Mouse (Mus musculus) layer of hippocampus, adult 18-20 months (tissue): ENCODE data around the gene Krcc1. TPM values are rescaled to one million over a fixed set of nuclear protein-coding genes. Genes with fewer than 3 reads are reported as not detected.
A peak's percentile ranks its signal among the peaks of the same experiment; 100 is the strongest.

Experiments used
- DNase-seq, 2 experiments: peaks; one replicate each; pipeline ENCODE4 v3.0.0; 2022; ENCODE audit warnings: low spot score in 2 of 2
- long read RNA-seq: library from polyadenylated mRNA; stranded (forward); transcript quantifications from one replicate; pipeline ENCODE4 v2.0.0, GENCODE M21; 2021
- total RNA-seq, 2 experiments: library from RNA; stranded (reverse); gene quantifications; 2 replicates each; pipeline ENCODE4 v1.2.3; 2021

Krcc1 gene
- 10 to 100 TPM; 16.2 to 17.3 TPM for total RNA-seq
- long read RNA-seq, transcript Krcc1-203 (3 exons, 1,687 nt) = major isoform, 17 of 19 reads
- long read RNA-seq, partial matches to known transcripts = 0 of 19 reads
- long read RNA-seq, other reads (novel, unspliced or antisense) = 2 of 19 reads

DNA sequence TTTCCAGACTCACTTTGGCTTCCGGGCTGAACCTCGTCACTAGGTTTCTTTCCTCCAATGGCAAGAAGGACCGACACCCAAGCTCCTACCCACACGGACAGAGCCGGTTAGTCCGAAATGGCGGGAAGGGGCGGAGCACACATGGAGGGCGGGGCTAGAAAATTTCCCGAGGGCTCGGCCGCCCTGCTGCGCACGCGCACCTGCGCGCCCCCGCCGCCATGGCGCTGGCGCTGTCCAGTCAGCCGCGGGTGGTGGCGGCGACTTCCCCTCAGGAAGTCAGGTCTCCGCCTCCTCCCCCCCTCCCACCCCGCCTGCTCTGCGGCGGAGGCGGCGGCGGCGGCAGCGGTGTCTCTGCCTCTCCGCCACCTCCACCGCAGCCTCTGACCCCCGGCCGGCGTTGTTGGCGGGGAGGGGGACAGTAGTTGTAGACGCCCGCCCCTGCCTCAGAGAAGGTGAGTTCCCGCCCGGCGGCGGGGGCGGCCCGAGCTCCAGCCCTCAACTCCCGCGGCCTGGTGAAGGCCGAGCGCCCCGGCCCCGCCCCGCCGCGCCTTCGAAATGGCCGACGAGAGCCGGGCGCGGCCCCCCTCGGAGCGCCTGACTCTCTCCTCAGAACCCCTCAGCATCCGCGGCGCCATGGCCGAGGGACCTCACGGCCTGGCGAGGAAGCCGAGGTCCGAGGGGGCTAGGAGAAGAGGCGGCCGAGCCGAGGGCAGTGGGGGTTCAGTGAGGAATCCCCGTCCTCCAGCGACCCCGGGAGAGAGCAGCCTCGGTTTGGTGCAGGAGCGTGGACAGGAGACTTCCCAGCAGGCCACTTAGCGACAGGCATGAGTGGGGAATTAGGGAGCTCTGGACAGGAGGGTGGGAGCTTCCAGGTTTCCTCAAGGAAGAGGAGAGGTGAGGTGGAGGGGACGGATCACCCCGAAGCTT is at the start of gene Krcc1:
TSS of gene Krcc1 (plus strand) at position 289 of the 927 bp plus-strand sequence.
- peak; percentile 94 to 97 for DNase-seq

DNA sequence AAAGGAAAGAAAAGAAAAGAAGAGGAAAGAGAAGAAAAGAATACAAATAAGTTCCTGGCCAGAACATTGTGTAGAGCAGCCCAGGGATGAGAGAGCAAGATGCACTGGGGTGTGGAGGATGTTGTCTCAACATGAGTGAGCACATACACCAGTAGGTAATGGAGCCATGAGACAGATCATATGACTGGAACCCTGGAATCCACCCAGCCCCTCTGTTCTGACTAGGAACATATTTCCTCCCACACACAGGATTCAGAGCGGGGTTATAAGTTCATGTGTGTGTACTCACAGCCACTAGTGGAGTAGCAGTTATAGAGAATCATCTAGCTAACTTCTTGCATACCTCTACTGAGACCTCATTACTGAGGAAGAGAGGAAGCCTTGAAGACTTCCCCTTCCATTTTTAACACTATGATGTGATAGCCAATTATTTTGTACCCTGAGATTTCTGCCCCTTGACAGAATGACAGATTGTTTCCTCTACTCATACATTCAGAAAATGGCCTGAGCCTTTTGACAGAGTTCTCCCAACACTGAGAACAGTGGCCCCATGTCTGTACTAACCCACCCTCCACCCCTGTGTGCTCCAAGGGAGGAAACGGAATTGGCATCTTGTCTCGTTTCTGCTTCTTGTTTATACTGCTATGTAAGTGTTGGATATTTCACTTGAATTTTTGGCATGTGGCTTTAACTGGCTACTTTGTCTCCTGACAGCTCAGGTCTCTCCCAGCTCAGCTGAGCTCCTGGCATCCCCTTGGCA is 47.1 kb upstream of the Krcc1 start:
- DNase-seq = no peak

DNA sequence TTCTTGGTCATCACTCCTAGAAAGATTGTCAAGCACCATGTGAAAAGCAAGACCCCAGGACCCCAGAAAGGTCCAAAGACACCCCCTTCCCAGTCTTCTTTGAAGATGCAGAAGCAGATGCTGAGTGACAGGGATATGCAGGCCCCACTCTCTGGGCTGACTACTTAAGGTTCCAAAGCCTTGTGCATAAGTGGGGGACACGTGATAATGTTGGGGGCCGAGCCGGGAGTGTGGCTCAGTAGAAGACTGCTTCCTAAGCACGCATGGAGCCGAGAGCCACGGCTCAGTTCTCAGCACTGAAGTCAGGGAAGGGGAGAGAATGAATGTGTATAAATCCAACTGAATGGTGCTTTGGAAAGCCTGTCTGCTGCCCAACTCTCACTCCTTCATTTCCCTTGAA is 44.9 kb upstream of the Krcc1 start:
- no peak for DNase-seq

DNA sequence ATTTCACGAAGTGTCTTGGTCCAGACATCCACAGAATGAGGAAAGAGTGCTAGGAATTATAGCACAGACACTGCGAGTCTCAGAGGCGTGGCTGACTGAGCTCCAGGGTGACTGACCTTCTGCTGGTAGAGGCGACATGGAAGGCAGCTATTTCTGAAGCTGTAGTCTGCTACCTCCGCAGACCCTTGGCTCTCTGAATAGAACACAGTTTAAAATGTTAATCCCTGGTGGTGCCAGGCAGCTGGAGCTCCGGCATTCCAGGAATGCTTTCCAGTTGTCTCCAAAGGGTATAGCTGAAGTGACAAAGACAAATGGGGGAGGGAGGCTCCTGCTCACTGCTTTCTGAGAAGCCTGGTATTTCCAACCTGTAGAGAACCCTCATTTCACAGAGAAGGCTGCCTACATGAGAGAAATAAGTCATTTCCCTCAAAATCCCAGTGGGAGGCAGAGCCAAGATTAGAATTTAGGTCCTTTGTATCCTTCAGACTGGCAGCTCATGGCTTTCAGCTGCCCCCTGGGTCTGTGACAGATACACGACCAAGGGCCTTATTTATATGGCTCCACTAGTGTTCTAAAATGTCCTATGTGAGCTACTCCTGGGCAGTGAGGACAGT is 44.2 kb upstream of the Krcc1 start:
- DNase-seq = no peak

DNA sequence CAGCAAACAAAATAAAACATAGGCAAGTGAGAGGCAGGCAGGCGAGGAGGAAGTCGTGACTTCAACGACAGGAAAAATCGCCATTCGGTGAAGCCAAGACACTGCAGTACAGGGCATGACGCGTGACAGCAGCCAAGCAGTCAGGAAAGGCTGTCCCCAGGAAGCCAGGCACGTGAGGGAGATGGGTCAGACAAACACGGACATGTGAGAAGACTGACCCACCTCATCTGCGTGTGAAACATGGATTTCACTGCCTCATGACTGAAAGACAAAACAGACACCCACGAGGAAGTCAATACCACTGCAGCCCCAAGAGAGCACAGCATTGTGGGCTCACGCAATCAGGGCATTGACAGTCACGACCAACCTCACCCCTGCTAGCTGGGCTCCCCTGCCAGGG is 36.4 kb upstream of the Krcc1 start:
- no peak for DNase-seq

DNA sequence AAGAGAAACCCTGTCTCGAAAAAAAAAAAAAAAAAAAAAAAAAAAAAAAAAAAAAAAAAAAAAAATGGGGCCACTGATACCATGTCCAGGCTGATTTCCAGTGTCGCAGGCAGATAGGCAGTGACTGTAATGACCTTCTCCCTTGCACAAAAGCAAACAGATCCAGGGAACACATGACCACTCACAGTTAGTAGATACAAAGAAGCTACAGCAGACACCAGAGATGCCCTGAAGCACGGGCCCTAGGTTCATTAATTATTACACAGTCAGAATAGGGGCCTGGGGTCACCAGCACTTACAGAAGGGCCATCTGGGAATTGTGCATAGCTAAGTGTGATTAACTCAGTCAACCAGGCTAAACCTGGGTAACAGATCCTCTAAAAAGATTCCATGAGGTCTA is 35.5 kb upstream of the Krcc1 start:
- DNase-seq = no peak

DNA sequence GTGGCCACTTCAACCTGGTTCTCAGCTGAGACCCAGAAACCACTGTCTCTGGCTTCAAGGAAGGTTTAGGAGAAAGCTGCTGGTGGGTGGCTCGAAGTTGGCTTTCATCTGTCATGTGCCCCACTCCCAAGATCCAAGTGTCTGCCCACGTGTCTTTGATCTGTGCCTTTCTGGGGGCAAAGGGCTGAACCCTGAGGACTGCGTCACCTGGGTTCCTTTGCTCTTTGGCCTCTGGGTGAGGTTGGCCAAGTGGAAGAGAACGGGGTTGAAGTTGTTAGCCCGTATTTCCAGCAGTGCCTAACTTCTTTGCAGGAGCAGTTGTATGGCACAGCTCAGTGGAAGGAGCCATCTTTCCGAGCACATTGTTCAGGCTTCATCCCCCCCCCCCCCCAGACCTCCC is 35.0 kb upstream of the Krcc1 start:
- DNase-seq = no peak

DNA sequence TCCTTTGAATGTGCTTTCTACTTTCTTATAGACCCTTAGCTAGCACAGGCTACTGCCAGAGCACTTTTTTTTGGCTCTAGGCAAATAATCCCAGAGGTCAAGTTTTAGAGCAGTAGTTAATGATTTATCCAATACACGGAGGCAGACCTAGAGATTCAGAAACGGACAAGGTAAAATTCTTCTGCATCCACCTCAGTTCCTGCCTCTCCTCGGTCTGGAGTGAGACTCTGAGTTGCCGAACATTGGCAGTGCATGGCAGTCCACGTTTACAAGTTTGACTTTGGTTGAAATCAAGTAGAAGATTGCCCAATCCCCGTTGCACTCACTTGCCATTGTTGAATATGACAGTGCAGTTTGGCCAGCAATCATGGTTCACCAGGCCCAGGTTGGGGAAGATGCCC is 34.4 kb upstream of the Krcc1 start:
- no peak for DNase-seq

DNA sequence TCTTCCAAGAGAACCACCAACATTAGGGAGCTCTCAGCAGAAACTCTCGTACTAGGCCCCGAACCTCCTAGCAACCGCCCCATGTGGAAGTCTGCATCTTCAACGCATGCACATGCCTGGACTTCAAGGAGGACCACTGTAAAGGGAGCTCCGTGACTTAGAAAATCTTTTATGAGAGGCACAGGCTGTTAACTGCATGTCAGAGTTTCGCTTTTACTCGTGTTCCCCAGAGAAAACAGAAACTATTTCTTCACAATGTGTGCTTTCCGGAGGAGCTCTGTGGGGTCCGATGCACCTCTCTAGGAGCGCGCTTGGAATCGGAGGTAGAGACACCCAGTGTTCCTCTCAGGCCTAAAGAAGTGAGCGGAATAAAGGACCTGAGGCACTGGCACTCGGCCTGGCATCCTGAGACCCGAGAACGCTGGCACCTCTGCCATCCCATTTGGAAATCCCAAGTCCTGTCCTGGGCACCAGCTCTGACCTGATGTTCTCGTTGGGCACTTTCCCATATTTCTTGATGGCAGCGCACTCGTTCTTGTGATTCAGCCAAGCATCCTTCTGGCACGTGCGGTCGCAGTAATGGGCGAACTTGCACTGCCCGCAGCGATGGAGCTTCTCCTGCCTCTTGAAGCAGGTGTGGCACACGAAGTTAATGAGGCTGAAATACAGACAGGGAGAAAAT is 32.3 kb upstream of the Krcc1 start:
- no peak for DNase-seq

DNA sequence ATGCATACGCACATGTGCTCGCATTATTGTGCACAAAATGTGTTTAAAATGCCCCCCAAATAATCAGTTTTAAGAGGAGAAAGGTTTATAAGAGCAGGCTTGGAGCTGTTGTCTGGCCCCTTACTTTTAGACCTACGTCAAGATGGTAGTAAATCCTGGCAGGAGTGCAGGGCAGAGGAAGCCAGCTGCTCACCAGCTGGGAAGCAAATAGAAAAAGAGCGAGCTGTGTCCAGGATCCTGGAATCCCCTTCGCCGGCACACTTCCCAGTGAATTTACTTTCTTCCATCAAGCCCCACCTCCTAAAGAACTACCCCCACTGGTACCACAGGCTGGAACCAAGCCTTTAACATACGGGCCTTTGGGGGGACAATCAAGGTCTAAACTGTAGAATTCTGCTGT is 30.6 kb upstream of the Krcc1 start:
- DNase-seq = no peak

DNA sequence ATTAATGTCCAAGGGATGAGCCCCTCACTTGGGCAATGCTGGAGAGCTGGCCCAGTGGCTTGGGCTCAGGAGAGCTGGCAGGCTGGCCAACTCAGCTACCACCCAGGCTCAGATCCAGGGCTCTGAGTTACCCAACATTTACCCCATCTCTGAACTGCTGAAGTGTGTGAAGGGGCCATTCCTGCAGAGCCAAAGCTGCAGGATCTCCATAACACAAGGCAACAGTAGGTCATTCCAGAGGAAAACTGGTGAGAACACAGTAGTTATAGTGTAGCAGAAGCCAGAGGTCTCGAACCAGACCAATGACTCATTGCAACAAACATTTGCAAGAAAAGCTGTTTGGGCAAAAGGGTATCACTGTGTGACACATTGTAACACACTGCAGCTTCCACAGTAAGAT is 28.7 kb upstream of the Krcc1 start:
- no peak for DNase-seq

DNA sequence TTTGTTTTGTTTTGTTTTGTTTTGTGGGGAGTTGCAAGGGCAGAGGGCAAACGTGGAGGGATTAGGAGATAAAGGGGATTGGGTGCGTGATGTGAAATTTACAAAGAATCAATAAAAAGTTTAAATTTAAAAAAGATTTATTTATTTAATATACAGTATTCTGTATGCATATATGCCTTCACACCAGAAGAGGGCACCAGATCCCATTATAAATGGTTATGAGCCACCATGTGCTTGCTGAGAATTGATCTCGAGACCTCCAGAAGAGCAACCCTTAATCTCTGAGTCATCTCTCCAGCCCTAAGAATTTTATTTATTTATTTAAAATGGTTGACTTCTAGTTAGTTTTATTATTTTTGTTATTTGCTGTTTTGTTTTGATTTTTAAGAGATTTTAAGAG is 28.2 kb upstream of the Krcc1 start:
- no peak for DNase-seq

DNA sequence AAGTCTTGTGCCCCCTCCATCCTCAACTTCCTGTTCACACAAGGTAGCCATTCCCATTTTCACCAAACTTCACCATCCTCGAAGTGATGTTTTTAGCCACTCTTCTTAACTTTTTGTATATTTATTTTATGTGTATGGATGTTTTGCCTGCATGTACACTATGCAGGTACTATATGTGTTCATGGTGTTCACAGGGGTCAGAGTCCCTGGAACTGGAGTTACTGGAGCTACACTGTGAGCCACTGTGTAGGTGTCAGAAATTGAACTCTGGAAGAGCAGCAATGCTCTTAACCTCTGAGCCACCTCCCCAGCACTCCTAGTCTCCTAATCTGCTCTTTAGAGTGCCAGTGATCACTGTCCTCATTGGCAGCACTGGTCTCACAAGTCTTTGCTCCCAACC is 23.1 kb upstream of the Krcc1 start:
- DNase-seq = no peak

DNA sequence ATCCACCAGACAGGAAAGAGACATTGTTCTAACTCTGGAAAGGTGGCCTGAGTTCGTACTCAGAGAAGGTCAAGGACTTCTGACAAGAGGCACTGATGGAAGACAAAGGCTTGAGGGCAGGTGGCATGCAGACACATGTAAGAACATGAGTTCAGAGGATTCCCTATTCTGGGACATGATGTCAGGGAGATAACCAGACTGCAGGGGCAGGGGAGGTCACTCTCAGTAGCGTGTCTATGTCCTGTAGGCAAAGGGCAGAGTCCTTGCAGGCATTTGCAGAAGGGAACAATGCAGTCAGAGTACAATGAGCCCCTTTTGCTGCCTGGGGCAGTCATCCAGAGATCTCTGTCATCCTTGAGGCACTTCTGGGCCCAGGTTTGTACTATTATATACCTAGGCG is 21.9 kb upstream of the Krcc1 start:
- DNase-seq = no peak

DNA sequence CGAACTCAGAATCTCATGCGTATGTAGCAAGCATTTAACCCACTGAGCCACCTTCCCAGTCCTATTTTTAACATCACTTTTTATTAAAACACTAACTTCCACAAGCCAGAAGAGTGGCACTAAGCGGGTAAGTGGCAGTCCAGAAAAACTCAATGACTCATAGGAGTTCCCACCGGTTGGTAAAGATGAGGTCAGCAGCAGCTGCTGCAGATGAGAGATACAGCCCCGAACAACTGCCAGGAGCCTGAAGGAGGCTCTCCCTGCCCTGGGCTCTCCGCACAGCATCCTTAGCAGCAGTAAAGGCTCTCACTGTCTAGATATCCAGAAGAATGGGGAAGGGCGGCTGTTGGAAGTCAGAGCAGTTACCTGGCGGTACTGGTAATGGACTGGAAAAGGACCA is 20.5 kb upstream of the Krcc1 start:
- DNase-seq = no peak

DNA sequence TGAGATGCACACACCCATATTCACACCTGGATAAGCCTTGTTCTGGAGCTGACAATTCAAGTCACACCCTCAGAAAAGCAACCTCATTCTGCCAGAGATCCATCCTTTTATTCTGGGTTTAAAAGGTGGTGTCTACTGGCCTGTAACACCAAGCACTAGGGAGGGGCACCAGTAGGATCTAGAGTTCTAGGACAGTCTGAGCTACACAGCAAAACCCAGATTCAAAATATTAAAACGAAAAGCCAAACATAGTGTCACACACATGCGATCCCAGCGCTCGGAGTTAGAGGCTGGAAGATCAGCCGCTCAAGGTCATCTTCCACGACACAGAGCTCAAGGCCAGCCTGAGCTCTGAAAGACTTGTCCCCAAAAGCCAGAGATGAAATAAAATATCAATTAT is 17.0 kb upstream of the Krcc1 start:
- DNase-seq = no peak

DNA sequence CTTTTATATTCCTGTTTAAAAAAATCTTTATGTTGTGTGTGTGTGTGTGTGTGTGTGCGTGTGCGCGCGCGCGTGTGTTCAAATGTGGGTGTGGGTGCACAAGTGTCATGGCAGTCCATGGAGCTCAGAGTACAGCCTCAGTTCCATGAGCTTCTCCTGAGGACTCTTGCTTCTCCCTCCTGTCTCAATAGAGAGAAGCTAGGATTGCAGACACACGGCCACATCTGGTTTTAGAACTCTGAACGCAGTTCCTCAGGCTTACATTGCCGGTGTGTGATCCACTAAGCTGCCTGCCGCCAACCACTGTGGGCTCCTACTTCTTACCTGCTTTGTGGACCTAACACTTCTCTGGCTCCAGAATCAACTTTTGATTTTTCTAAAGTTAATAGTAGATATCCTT is 15.3 kb upstream of the Krcc1 start:
- DNase-seq = no peak

DNA sequence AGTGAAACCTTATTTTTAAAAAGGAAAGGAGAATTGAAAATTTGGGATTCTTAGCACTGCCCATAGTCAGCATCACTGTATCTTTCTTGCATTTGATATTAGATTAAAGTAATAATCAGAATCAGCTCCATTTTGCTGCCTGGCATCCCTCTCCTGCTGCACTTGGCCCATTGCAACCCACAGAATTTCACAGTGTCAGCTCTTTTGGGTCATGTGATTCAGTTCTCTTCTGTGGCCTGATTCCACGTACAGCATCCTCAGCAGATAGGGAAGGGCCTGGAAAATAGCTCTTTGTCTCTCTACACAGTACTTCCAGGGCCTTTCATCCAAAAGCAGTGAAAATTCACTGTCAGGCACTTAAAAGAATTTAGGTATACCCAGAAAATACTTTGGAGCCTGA is 14.1 kb upstream of the Krcc1 start:
- DNase-seq = no peak

DNA sequence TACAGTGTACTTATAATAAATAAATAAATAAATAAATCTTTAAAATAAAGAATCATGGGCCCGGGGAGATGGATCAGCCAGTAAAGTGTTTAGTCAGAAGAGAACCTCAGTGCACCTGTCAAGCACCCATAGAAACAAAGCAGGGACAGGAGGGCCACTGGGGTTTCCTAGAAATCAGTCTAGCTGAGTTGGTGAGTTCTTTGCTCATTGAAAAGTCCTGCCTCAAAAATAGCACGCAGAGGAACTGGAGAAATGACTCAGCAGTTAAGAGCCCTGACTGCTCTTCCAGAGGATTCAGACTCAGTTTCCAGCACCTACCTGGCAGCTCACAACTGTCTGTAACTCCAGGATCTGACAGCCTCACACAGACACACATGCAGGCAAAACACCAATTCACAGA is 12.9 kb upstream of the Krcc1 start:
- no peak for DNase-seq

DNA sequence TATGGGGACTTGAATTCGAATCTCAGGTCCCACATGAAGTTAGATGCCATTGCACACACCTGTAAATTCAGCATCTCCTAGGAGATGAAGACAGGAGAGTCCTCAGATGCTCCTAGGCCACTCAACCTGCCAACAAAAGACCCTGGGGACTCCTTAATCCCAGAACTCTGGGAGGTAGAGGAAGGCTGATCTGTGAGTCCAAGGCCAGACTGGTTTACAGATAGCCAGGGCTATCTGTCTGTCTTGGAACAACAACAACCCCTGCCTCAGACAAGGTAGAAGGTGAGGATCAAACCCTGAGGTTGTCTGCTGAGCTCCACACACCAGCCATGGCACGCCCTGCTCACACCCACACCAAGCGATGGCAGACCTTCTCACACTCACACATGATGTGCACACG is 12.3 kb upstream of the Krcc1 start:
- DNase-seq = no peak

DNA sequence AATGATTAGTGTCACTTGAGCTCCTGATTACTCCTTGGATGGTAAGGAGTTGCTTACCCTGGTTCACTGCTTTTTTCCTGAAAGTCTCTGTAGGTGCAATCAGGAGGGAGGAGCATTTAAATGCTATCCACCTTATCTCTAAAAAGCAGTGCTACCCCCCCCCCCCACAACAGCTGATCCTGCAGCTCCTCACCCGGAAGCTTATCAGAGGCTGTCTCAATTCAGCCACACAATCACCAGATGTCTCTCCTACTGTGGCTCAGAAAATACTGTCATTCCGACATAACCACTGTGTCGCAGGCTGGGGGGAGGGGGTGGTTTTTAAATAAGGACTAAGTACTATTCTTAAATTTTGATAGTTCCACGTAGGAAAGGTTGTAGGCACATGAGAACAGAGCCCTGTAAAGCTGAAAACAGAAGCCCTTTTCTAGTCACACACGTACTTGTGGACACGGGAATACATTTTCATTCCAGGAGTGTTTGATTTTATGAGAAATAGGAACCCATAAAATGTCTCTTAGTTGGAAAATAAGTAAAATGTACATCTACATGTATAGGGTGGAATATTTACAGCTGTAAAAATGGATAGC is 11.3 kb upstream of the Krcc1 start:
- DNase-seq = peak in 1 of 2 experiments; percentile 12
